Mouse (Mus musculus) kidney, adult 11 months (tissue): ENCODE measurements at regions not wholly inside any gene's neighbourhood (a gene's known extent, or its start where the extent isn't known, plus 50 kb on each side); places are given as distances from the start of the nearest gene placed in this dataset.
"Not testable (repeated sequence)": the region's sequence is repeated elsewhere in the genome, so short reads cannot be mapped to it uniquely, and the experiment has no call there.

ENCODE experiments used
- DNase-seq: peaks from one replicate; pipeline ENCODE4 v3.0.0; 2022

DNA sequence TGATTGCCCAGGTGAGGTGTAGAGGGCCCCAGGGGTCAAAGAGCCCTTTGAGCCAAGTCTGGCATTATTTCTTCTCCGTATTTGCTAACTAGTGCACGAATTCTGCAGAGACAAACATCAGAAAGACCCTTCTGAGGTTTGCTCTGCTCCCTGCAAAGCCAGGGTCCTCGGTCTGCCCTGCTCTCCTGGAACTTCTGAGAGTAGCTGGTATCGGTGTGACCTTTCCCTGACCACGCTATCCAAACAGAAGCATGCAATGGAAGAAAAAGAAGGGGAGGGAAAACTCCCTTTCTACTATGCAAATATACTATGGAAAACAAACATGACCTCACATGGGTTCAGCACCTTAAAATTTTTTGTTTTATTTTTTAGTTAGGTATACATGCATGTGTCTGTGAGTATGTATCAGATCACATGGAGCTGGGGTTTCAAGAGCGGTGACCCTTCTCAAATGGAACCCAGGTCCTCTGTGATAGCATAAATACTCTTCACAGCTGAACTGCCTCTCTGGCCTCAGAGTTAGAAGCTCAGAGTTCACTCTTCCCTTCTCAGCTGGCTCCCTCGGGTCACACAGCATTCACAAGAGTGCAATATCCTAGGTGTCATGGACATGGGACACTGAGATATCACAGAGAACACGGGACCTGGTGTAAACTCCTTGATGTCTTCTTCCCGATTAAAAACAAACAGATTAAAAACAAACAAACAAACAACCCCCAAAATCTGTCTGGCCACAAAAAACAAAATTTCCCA, 144.7 kb downstream of the Bcl2l11 start:
- DNase-seq = no peak

DNA sequence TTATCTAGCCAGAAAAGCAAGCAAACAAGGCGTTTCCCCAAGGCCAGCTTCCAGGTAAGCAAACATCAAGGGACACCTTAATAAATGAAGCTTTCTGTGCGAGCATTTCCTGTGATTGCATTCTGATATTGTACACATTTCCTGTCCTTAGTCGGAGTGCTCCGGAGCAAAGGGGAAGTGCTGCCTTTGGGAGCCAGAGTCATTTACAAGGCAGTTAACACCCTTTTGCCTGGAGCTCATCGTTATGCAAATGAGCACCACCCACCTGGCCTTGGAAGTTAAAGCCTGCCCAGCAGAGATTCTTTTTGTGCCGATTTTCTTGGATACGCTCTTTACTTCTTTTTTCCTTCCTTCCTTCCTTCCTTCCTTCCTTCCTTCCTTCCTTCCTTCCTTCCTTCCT, 147.0 kb downstream of the Bcl2l11 start:
- DNase-seq = no peak

DNA sequence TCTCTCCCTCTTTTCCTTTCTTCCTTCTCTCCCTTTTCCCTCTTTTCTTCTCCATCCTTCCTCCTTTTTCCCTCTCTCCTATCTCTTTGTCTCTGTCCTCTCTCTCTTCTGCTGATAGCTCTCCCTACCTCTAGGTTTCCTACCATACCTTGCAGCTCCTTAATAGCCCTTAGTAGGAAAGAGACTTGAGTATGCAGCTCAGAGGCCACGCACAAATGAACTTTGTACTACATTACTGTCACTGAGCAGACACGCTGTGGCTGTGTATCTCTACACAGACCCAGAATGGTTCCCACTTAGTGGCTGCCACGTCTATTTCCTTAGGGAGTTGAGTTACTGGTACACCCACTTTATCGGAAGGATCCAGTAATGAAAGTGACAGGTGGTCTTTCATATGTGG, 147.5 kb downstream of the Bcl2l11 start:
- DNase-seq = no peak

GRCm38 (mm10) chr2:128276337-128276736, 150.5 kb downstream of the Bcl2l11 start:
- no peak for DNase-seq

- DNase-seq = no peak
Measured at GRCm38 (mm10) chr2:128277387-128278123, 151.7 kb downstream of the Bcl2l11 start.

GRCm38 (mm10) chr2:128278124-128278432, 152.2 kb downstream of the Bcl2l11 start:
- DNase-seq = no peak

GRCm38 (mm10) chr2:128278608-128279081, 152.8 kb downstream of the Bcl2l11 start:
- DNase-seq = no peak

DNA sequence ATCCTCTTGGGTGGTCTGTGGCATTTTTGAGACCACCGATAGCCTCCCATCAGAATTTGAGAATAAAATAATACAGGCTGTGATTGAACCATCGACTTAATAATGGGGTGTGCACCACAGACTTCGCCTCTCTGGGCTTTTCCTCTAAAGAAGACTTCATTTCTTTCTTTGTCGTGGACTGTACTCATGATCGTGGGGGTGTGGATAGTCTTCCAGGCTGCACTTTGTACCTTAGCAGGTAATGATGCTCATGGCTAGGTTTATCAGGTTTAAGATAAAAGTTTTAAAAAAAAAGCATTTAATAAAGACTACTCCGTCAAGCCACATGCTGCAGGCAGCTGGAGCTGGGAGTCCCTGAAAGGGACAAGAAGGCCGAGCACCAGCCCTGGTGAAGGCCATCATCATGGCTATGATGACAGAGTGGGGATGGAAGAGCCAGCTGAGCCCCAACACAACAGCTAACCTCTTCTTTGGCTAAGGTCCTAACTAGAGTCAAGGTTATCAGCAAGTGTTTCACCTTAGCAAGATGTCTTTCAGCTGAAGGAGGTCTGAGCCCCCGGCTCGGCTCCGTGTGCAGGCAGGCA, 153.4 kb downstream of the Bcl2l11 start:
- no peak for DNase-seq

DNA sequence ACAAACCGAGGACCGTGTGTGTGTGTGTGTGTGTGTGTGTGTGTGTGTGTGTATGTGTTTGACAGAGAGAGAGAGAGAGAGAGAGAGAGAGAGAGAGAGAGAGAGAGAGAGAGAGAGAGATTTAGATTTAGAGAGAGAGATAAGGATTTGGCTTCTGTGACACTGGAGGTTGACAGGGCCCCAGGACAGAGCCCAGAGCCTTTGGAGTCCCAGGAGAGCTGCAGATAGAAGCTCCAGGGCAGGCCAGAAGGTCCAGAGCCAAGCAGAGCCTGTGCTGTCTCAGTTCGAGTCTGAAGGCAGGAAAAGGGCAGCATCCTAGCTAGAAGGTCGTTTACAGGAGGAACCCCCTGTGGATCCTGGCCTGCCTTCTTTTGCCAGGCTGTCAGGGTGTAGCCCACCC, 156.8 kb downstream of the Bcl2l11 start:
- no peak for DNase-seq

- DNase-seq = peak; percentile 76
Measured at GRCm38 (mm10) chr2:128284822-128285421, 159.1 kb downstream of the Bcl2l11 start.

DNA sequence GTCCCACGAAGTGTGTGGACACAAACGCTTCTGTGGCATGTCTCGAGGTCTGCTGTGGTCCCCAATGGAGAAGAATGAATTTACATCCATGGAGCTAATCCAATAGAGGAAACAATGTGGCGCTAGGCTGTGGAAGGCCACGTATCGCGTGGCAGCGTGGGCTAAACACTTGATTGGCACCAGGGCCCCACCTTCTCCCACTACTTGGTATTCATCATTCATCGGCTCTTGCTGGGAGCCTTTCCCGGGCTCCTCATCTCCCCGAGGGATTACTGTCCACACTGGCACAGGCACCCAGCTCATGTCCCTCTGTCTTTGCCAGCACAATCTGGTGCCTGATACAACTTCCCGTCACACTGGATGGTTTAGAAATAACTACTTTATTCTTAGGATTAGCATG, 159.6 kb downstream of the Bcl2l11 start:
- no peak for DNase-seq

DNA sequence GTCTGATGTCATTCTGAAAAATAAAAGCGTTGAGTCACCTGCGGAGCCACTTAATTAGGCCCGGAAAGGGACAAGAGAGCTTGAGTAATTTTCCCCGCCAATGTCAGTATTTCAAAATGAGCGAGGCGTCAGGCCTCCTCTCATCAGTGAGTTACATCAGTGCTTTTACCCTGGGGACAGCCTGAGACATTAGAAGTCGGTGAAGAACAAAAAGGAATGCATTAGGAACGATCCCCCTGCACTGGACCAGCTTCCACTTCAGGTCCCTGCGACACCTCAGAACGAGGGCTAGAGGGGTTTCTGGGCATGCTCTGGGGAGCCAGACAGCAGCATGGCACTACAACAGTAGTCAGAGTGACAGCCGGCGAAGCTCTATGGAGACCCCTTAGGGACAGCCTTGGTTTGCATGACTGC, 162.3 kb downstream of the Bcl2l11 start:
- no peak for DNase-seq

GRCm38 (mm10) chr2:128290609-128291008, 164.8 kb downstream of the Bcl2l11 start:
- DNase-seq = no peak

DNA sequence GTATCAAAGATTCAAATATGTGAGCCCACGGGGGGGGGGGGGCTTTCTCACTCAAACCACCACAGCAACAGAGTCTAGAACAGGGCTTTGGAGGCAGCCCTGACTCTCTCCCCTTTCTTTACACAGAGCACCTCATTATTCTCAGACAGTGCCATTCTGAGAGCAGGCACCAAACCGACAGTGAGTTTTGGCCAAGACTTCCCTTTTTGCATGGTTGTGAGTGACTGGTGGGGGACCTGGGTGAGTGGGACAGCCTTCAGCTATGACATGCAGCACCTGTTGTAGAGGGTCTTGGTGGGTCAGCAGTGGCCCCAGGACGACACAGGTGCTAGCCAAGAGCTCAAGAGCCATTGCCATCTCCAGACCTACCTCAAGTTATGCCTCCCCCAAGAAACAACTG, 168.8 kb downstream of the Bcl2l11 start:
- no peak for DNase-seq

GRCm38 (mm10) chr2:128295018-128295424, 169.2 kb downstream of the Bcl2l11 start:
- DNase-seq = no peak

- DNase-seq = no peak
Measured at GRCm38 (mm10) chr2:128295726-128296234, 169.9 kb downstream of the Bcl2l11 start.

- DNase-seq = not testable (repeated sequence)
Measured at GRCm38 (mm10) chr2:128296423-128296822, 170.6 kb downstream of the Bcl2l11 start.

GRCm38 (mm10) chr2:128296897-128297296, 171.1 kb downstream of the Bcl2l11 start:
- no peak for DNase-seq

DNA sequence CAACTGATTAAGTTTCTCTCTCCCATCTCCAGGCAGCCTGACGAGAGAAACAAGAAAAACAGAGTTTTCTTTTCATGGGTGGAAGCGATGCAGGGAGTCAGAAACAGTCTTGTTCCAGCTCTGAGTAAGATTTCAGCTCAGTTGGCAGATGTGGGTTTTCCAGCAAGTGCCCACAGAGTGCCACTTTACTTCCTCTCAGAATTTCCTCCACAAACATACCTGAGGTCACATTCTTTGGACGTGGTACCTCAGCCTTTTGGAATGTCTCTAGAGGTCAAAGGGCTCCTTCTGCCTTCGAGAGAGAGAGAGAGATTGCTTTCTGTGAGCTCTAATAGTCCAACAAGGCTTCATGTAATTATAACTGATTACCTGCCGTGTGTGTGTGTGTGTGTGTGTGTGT, 172.0 kb downstream of the Bcl2l11 start:
- no peak for DNase-seq

DNA sequence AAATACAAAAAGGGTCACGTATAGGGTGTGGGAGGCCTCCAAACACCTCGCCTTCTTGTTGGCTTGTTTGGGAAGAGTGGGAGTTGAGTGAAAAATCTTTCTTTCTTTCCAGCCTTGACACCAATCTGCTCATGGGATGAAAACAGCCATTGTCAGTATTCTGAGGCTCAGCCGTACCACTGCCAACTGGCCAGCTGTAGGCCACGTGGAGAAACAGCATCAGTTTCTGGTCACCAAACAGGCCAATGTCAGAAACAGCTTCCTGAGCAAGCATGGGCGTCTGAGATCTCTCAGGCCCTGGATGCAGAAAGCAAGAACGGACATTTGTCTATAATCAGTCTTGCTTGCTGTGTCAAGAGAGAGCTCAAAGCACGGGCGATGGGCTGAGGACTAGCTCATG, 173.2 kb downstream of the Bcl2l11 start:
- no peak for DNase-seq

GRCm38 (mm10) chr2:128301709-128302108, 175.9 kb downstream of the Bcl2l11 start:
- DNase-seq = no peak

GRCm38 (mm10) chr2:128304063-128304712, 178.3 kb downstream of the Bcl2l11 start:
- DNase-seq = no peak

DNA sequence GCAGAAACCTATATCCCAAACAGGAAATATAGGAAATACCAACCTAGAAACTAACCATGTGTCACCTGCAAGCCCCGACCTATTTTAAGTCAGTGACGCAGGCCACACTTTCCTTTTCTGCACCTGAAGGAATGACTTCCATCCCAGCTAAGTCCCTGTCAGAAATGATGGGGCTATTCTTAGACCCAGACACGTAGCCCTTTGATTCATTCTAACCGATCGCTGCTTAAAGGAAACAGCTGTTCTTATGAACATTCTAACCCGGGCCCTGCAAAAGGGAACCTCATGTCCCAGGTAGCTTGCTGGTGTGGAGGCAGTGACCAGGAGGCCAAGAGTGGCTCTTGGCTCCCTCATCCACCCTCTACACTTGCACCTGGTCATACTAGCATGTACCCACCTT, 180.9 kb downstream of the Bcl2l11 start:
- no peak for DNase-seq
